Mouse (Mus musculus): ENCODE measurements around the gene Srsf3. TPM values are rescaled to one million over a fixed set of nuclear protein-coding genes. Genes with fewer than 3 reads are reported as not detected.

Gene Srsf3
- polyA plus RNA-seq, 1 experiment from 2014 or later: 865 TPM

GRCm38 (mm10) chr17:29008326-29008650, 24.1 kb upstream of the Srsf3 start:
- Histone ChIP-seq H3K4me1 (replicated peaks; ENCODE audit: control insufficient read depth, insufficient read depth, low read length) (peaks cover 2% of the 10 kb centered on the region; the same call in 1 of the 2 replicates), H3K4me2 (ENCODE audit: low read depth, low read length, severe bottlenecking) (peak overlapping the region; percentile 71), H3K36me3 (ENCODE audit: control insufficient read depth, insufficient read depth, low read length) (no peaks in the 10 kb centered on the region; the same call in 1 of the 2 replicates), H3K27me3 (ENCODE audit: control insufficient read depth, insufficient read depth, low read length) (no peaks in the 10 kb centered on the region), H3K4me3 (ENCODE audit: low read depth, low read length) (peak overlapping the region; percentile 78), H3K9me3 (ENCODE audit: control insufficient read depth, low read length) (no peaks in the 10 kb centered on the region), H3K9ac (ENCODE audit: low read length) (peak overlapping the region; percentile 91), H3K27ac (ENCODE audit: low read depth, low read length) (peak overlapping the region; percentile 2; the same call in 1 of the 2 replicates)
- WGBS: 7% methylated on average over 8 of the region's 8 CpGs
- ATAC-seq (replicated peaks; ENCODE audit: low FRiP score) (no peak), DNase-seq (ENCODE audit: low spot score) (no peak)

DNA sequence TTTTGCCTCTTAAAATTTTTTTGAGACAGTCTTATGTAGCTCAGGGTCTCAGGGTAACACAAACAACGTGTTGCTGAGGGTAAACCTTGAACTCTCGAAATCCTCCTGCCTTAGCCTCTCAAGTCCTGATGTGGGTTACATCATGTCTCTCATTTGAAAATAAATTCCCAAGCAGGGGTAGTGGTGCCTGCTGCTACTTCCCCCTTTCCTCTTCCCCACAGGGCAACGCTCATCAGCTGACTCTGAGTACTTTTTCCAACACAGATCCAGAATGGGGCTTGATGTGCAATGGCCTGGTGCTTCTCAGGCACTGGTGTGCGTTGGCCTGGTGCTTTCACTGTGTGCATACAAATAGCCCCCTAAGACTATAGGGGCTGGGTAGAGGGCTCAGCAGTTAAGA, 23.2 kb upstream of the Srsf3 start:
- no peak overlapping the region for H3K4me2 ChIP-seq (ENCODE audit: low read depth, low read length, severe bottlenecking)
- H3K4me1 ChIP-seq (replicated peaks; ENCODE audit: control insufficient read depth, insufficient read depth, low read length): peaks cover 2% of the 10 kb centered on the region; the same call in 1 of the 2 replicates
- no peaks in the 10 kb centered on the region; the same call in 1 of the 2 replicates for H3K36me3 ChIP-seq (ENCODE audit: control insufficient read depth, insufficient read depth, low read length)
- H3K9me3 ChIP-seq (ENCODE audit: control insufficient read depth, low read length): no peaks in the 10 kb centered on the region
- no peaks in the 10 kb centered on the region for H3K27me3 ChIP-seq (ENCODE audit: control insufficient read depth, insufficient read depth, low read length)
- H3K4me3 ChIP-seq (ENCODE audit: low read depth, low read length): no peak overlapping the region
- no peak overlapping the region for H3K9ac ChIP-seq (ENCODE audit: low read length)
- 89% methylated on average over 4 of the region's 4 CpGs for WGBS
- no peak for ATAC-seq (replicated peaks; ENCODE audit: low FRiP score)
- H3K27ac ChIP-seq (ENCODE audit: low read depth, low read length): no peak overlapping the region
- no peak for DNase-seq (ENCODE audit: low spot score)

DNA sequence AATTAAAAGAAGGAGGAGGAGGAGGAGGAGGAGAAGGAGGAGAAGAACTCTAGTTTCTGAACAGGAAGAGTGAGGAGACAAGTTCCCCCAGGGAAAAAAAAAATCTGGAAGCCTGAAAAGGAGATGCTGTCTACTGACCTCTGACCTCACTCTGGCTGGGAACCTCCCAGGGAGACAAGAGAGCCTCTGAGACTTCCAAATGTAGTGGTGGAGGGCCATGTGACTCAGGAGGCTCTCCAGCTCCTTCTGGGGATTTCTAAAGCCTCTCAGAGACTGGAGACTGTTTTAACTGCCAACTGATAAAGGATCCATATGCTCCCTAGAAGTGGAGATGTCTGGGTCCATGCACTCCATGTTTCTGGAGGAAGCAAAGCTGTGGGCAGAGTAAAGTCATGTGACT, 18.2 kb upstream of the Srsf3 start:
- ATAC-seq (replicated peaks; ENCODE audit: low FRiP score) (no peak), DNase-seq (ENCODE audit: low spot score) (no peak)
- Histone ChIP-seq H3K4me1 (replicated peaks; ENCODE audit: control insufficient read depth, insufficient read depth, low read length) (no peaks in the 10 kb centered on the region), H3K27ac (ENCODE audit: low read depth, low read length) (no peak overlapping the region), H3K4me2 (ENCODE audit: low read depth, low read length, severe bottlenecking) (no peak overlapping the region), H3K9me3 (ENCODE audit: control insufficient read depth, low read length) (no peaks in the 10 kb centered on the region), H3K4me3 (ENCODE audit: low read depth, low read length) (no peak overlapping the region), H3K36me3 (ENCODE audit: control insufficient read depth, insufficient read depth, low read length) (no peaks in the 10 kb centered on the region), H3K27me3 (ENCODE audit: control insufficient read depth, insufficient read depth, low read length) (no peaks in the 10 kb centered on the region), H3K9ac (ENCODE audit: low read length) (no peak overlapping the region)

DNA sequence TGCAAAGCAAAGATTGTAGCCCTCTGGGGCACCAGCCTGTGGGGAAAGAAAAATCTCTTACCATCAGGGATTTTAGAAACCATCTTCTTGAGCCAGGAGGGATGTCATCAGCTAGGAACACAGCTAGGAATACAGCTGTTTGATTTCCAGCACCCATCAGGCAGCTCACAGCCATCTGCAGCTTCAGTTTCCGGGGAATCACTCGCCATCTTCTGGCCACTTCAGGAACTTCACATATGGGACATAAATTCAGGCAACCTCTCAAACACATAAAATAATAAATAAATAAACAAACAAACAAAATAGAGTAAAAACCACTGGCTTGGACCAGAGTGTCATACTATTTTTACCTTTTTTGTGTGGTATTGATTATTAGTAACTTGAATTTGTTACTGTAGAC, 16.8 kb upstream of the Srsf3 start:
- 28% methylated on average over 2 of the region's 2 CpGs for WGBS

DNA sequence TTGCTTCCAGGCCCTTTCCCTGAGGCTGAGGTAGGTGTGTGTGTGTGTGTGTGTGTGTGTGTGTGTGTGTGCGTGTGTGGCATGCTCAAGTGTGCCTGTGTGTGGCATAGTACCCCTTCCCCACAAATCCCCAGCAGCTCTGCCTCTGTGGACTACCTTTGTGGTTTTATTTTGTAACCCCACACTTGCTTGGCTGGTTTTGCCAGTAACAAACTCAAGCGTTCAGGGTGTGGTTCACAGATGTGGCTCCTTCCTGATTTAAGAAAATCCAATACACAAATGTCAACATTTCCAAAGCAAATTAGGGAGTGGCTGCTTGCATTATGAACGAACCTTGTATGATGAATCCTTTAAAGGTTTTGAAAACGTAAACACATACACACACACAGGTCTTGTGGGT, 15.7 kb upstream of the Srsf3 start:
- no peak for ATAC-seq (replicated peaks; ENCODE audit: low FRiP score)
- Histone ChIP-seq H3K27ac (ENCODE audit: low read depth, low read length) (no peak overlapping the region), H3K4me3 (ENCODE audit: low read depth, low read length) (no peak overlapping the region), H3K36me3 (ENCODE audit: control insufficient read depth, insufficient read depth, low read length) (no peaks in the 10 kb centered on the region), H3K9me3 (ENCODE audit: control insufficient read depth, low read length) (no peaks in the 10 kb centered on the region), H3K9ac (ENCODE audit: low read length) (no peak overlapping the region), H3K27me3 (ENCODE audit: control insufficient read depth, insufficient read depth, low read length) (no peaks in the 10 kb centered on the region), H3K4me1 (replicated peaks; ENCODE audit: control insufficient read depth, insufficient read depth, low read length) (no peaks in the 10 kb centered on the region), H3K4me2 (ENCODE audit: low read depth, low read length, severe bottlenecking) (no peak overlapping the region)
- no peak for DNase-seq (ENCODE audit: low spot score)
- 84% methylated on average over 4 of the region's 4 CpGs for WGBS

More for the DNA sequence above, 16.8 kb upstream of the Srsf3 start:
- no peak overlapping the region for H3K4me2 ChIP-seq (ENCODE audit: low read depth, low read length, severe bottlenecking)
- H3K27me3 ChIP-seq (ENCODE audit: control insufficient read depth, insufficient read depth, low read length): no peaks in the 10 kb centered on the region
- ATAC-seq (replicated peaks; ENCODE audit: low FRiP score): no peak
- no peaks in the 10 kb centered on the region for H3K9me3 ChIP-seq (ENCODE audit: control insufficient read depth, low read length)
- no peaks in the 10 kb centered on the region for H3K4me1 ChIP-seq (replicated peaks; ENCODE audit: control insufficient read depth, insufficient read depth, low read length)
- no peak overlapping the region for H3K4me3 ChIP-seq (ENCODE audit: low read depth, low read length)
- no peak overlapping the region for H3K27ac ChIP-seq (ENCODE audit: low read depth, low read length)
- H3K9ac ChIP-seq (ENCODE audit: low read length): no peak overlapping the region
- H3K36me3 ChIP-seq (ENCODE audit: control insufficient read depth, insufficient read depth, low read length): no peaks in the 10 kb centered on the region
- peak; percentile 64 for DNase-seq (ENCODE audit: low spot score)

DNA sequence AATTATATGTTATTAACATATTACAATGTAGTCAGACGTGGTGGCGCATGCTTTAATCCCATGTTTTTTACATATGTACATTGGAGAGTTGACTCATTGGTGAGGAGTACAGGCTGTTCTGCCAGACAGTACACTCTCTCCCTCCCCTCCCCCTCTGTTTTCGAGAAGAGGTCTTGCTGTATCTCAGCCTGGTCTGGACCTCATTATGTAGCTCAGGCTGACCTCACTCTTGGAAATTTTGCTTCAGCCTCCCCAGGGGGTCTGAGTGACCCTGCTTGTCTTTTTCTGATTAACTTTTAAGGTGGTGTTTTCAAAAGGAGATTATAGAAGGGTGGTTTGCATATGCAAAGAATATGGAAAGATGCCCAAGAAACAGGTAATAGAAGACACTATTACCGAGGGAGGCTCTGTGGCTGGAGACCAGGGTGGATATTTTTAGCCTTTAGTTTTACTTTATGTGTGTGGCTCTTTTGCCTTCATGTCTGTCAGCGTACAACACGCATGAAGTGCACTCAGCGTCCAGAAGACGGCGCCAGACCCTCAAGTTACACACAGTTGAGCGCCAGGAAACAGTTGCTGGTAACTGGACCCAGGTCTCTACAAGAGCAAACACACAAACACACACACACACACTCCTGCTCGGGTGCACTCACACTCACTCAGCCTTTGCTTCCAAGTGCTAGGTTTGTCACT, 14.0 kb upstream of the Srsf3 start:
- Histone ChIP-seq H3K9me3 (ENCODE audit: control insufficient read depth, low read length) (no peaks in the 10 kb centered on the region), H3K9ac (ENCODE audit: low read length) (no peak overlapping the region), H3K4me1 (replicated peaks; ENCODE audit: control insufficient read depth, insufficient read depth, low read length) (no peaks in the 10 kb centered on the region), H3K36me3 (ENCODE audit: control insufficient read depth, insufficient read depth, low read length) (no peaks in the 10 kb centered on the region), H3K4me2 (ENCODE audit: low read depth, low read length, severe bottlenecking) (no peak overlapping the region), H3K27ac (ENCODE audit: low read depth, low read length) (no peak overlapping the region), H3K27me3 (ENCODE audit: control insufficient read depth, insufficient read depth, low read length) (no peaks in the 10 kb centered on the region), H3K4me3 (ENCODE audit: low read depth, low read length) (no peak overlapping the region)
- WGBS: 46% methylated on average over 11 of the region's 11 CpGs
- peak; percentile 64 for DNase-seq (ENCODE audit: low spot score)
- no peak for ATAC-seq (replicated peaks; ENCODE audit: low FRiP score)

DNA sequence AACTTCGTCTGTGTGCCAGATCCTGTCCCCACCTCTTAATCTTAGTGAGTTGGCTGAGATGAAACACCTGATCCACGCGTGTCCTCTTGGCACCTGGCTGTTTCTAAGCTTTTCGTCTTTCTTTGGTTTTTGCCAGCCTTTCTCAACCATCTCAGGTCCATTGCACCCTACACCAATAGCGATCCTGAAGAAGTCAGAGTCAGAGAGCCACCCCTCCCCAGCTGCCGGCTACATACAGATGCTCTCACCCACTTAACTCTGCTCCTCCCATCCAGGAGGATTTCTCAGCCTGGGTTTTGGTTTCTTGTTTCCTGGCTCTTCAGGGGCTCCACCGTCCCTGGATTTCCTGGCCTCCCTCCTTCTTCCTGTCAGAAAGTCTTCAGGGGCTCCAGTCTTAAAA, 13.0 kb upstream of the Srsf3 start:
- H3K36me3 ChIP-seq (ENCODE audit: control insufficient read depth, insufficient read depth, low read length): no peaks in the 10 kb centered on the region
- no peaks in the 10 kb centered on the region for H3K4me1 ChIP-seq (replicated peaks; ENCODE audit: control insufficient read depth, insufficient read depth, low read length)
- no peak overlapping the region for H3K4me2 ChIP-seq (ENCODE audit: low read depth, low read length, severe bottlenecking)
- 83% methylated on average over 7 of the region's 7 CpGs for WGBS
- no peaks in the 10 kb centered on the region for H3K9me3 ChIP-seq (ENCODE audit: control insufficient read depth, low read length)
- H3K27me3 ChIP-seq (ENCODE audit: control insufficient read depth, insufficient read depth, low read length): no peaks in the 10 kb centered on the region
- H3K27ac ChIP-seq (ENCODE audit: low read depth, low read length): no peak overlapping the region
- DNase-seq (ENCODE audit: low spot score) (no peak), ATAC-seq (replicated peaks; ENCODE audit: low FRiP score) (no peak)
- H3K4me3 ChIP-seq (ENCODE audit: low read depth, low read length): no peak overlapping the region
- H3K9ac ChIP-seq (ENCODE audit: low read length): no peak overlapping the region

GRCm38 (mm10) chr17:29020444-29020843, 12.0 kb upstream of the Srsf3 start:
- Histone ChIP-seq H3K4me3 (ENCODE audit: low read depth, low read length) (no peak overlapping the region), H3K9me3 (ENCODE audit: control insufficient read depth, low read length) (no peaks in the 10 kb centered on the region), H3K4me2 (ENCODE audit: low read depth, low read length, severe bottlenecking) (no peak overlapping the region), H3K9ac (ENCODE audit: low read length) (no peak overlapping the region), H3K36me3 (ENCODE audit: control insufficient read depth, insufficient read depth, low read length) (no peaks in the 10 kb centered on the region), H3K4me1 (replicated peaks; ENCODE audit: control insufficient read depth, insufficient read depth, low read length) (no peaks in the 10 kb centered on the region), H3K27ac (ENCODE audit: low read depth, low read length) (no peak overlapping the region), H3K27me3 (ENCODE audit: control insufficient read depth, insufficient read depth, low read length) (no peaks in the 10 kb centered on the region)
- ATAC-seq (replicated peaks; ENCODE audit: low FRiP score) (no peak), DNase-seq (ENCODE audit: low spot score) (no peak)

DNA sequence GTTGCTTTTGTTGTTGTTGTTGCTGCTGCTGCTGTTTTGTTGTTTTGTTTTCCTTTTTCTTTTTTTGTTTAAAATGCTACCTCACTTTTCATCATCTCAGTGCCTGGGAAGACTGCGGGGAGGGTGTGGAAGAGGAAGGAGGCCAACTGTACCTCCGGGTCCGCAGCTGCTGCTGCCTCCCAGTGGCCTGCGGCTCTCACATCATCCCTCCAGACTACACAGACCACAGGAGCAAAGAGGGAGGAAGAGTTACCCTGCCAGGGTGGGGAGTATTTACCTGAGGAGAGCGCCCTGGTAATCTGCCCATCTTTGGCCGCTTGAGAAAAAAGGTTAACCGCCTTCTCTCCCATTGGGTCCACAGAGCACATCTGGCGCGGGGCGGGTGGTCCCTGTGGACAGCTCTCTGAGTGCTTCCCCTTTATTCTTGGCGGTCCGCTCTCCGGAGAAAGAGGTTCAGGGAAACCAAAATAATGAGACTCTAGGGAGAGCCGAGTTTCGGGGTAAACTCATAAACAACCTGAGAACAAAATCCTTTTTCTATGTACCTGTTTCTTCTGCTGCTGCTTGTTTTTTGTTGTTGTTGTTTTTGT, 10.1 kb upstream of the Srsf3 start:
- Histone ChIP-seq H3K4me3 (ENCODE audit: low read depth, low read length) (no peak overlapping the region), H3K4me1 (replicated peaks; ENCODE audit: control insufficient read depth, insufficient read depth, low read length) (no peaks in the 10 kb centered on the region), H3K27me3 (ENCODE audit: control insufficient read depth, insufficient read depth, low read length) (no peaks in the 10 kb centered on the region), H3K9me3 (ENCODE audit: control insufficient read depth, low read length) (no peaks in the 10 kb centered on the region), H3K27ac (ENCODE audit: low read depth, low read length) (no peak overlapping the region), H3K9ac (ENCODE audit: low read length) (no peak overlapping the region), H3K36me3 (ENCODE audit: control insufficient read depth, insufficient read depth, low read length) (no peaks in the 10 kb centered on the region), H3K4me2 (ENCODE audit: low read depth, low read length, severe bottlenecking) (0 out of 2 replicates have a peak overlapping the region, but pooled peaks have one; percentile 11)
- no peak for ATAC-seq (replicated peaks; ENCODE audit: low FRiP score)
- 24% methylated on average over 15 of the region's 15 CpGs for WGBS
- DNase-seq (ENCODE audit: low spot score): no peak
